25 mouse cellular contexts compared by ENCODE assay signal in genomic region chr7:49581951-49582350, GRCm38 (mm10). TPM values are rescaled to one million over a fixed set of nuclear protein-coding genes. Genes with fewer than 3 reads are reported as not detected.
DNase-seq lines count a peak whose midpoint lies in the region; ATAC-seq and TF ChIP-seq lines count a peak whose summit lies in the region.
"Had no signal": no experiment of that assay in that cellular context is flagged by ENCODE, and none has a peak within 500 bp of the region (broad histone marks: within the 10 kb centered on the region; RNA-seq: fewer than 3 reads in every experiment).

No protein-coding gene starts in this region.

- DNase-seq in lung, embryonic 14.5 days = peak; percentile 76
- no peak for DNase-seq in lung, postnatal 36 days
- DNase-seq in lung, postnatal 14 days = no peak
- DNase-seq in lung, postnatal 10 days = peak; percentile 51
- no peak for DNase-seq in lung, adult 2 months
- DNase-seq: adrenal gland, adult 8-10 months; adrenal gland, postnatal 14 days; adrenal gland, postnatal 36 days; B cell, adult 2 months; cerebellum, adult 11-12 months; cerebellum, adult 2 months; cerebellum, adult 9-10 months; cerebellum, postnatal 10 days; cerebellum, postnatal 25 days had no signal

- H3K27ac ChIP-seq in lung, embryonic 14.5 days (ENCODE audit: low read depth) = 0 out of 2 replicates have a peak overlapping the region, but pooled peaks have one; percentile 26
- peak overlapping the region; percentile 90 for H3K27ac ChIP-seq in lung, embryonic 16.5 days (ENCODE audit: low read length)
- H3K27ac ChIP-seq: embryonic facial prominence, embryonic 10.5 days; embryonic facial prominence, embryonic 12.5 days; forebrain, embryonic 13.5 days; forebrain, embryonic 15.5 days had no signal

- 56% methylated on average over 2 of the region's 2 CpGs for WGBS in lung, embryonic 14.5 days
- WGBS in lung, embryonic 16.5 days = 52% methylated on average over 2 of the region's 2 CpGs
- WGBS in lung, adult 2 months = 84% methylated on average over 2 of the region's 2 CpGs

- no peaks in the 10 kb centered on the region for H3K4me1 ChIP-seq in lung, embryonic 14.5 days (ENCODE audit: insufficient read depth)
- H3K4me1 ChIP-seq in lung, embryonic 16.5 days (replicated peaks; ENCODE audit: control insufficient read depth, insufficient read depth, low read length) = peaks cover 6% of the 10 kb centered on the region; the same call in 1 of the 2 replicates
- no peaks in the 10 kb centered on the region for H3K4me1 ChIP-seq in lung, adult 2 months (ENCODE audit: control insufficient read depth, insufficient read depth, low read length)
- H3K4me1 ChIP-seq: embryonic facial prominence, embryonic 10.5 days; embryonic facial prominence, embryonic 12.5 days; forebrain, embryonic 13.5 days; forebrain, embryonic 15.5 days had no signal

- TF ChIP-seq POLR2A in lung, adult 2 months (IDR thresholded peaks at IDR 0.05; ENCODE audit: borderline replicate concordance, extremely low read depth, low read depth, low read length) = no peak

- peaks cover 72% of the 10 kb centered on the region for H3K36me3 ChIP-seq in lung, embryonic 14.5 days (ENCODE audit: insufficient read depth)
- H3K36me3 ChIP-seq in lung, embryonic 16.5 days (ENCODE audit: control insufficient read depth, insufficient read depth, low read length) = peaks cover 10% of the 10 kb centered on the region; the same call in 1 of the 2 replicates
- H3K36me3 ChIP-seq: G1E had no signal

- H3K4me3 ChIP-seq in lung, embryonic 14.5 days (ENCODE audit: low read depth, low read length) = no peak overlapping the region
- no peak overlapping the region for H3K4me3 ChIP-seq in lung, embryonic 16.5 days (ENCODE audit: low read length)
- no peak overlapping the region for H3K4me3 ChIP-seq in lung, adult 2 months (replicated peaks; ENCODE audit: extremely low read depth, low read depth, low read length)
- H3K4me3 ChIP-seq: embryonic facial prominence, embryonic 10.5 days; embryonic facial prominence, embryonic 12.5 days; forebrain, embryonic 13.5 days; forebrain, embryonic 15.5 days had no signal

- H3K4me2 ChIP-seq in lung, embryonic 14.5 days = no peak overlapping the region
- H3K4me2 ChIP-seq in lung, embryonic 16.5 days (ENCODE audit: low read depth, low read length) = no peak overlapping the region
- H3K4me2 ChIP-seq: embryonic facial prominence, embryonic 12.5 days; forebrain, embryonic 13.5 days; forebrain, embryonic 15.5 days had no signal

- H3K27me3 ChIP-seq in lung, embryonic 14.5 days (ENCODE audit: insufficient read depth, low read length) = no peaks in the 10 kb centered on the region
- no peaks in the 10 kb centered on the region for H3K27me3 ChIP-seq in lung, embryonic 16.5 days (ENCODE audit: control insufficient read depth, insufficient read depth, low read depth, low read length)
- H3K27me3 ChIP-seq: CH12.LX; embryonic facial prominence, embryonic 12.5 days; forebrain, embryonic 13.5 days; forebrain, embryonic 15.5 days; Patski had no signal

- ATAC-seq in lung, embryonic 14.5 days (ENCODE audit: insufficient read depth) = peak; percentile 75
- peak; percentile 85 for ATAC-seq in lung, embryonic 16.5 days (ENCODE audit: low read depth)
- ATAC-seq: activated CD4-positive, CD25-positive, alpha-beta regulatory T cell, adult 4 months; CD4-positive, CD25-positive, alpha-beta regulatory T cell, adult 4 months; forebrain, embryonic 13.5 days; forebrain, embryonic 15.5 days; Patski had no signal

- no peak overlapping the region for H3K9ac ChIP-seq in lung, embryonic 14.5 days
- no peak overlapping the region for H3K9ac ChIP-seq in lung, embryonic 16.5 days (ENCODE audit: low read length)
- H3K9ac ChIP-seq: embryonic facial prominence, embryonic 12.5 days; forebrain, embryonic 13.5 days; forebrain, embryonic 15.5 days had no signal

- TF ChIP-seq CTCF in lung, embryonic 14.5 days (IDR thresholded peaks at IDR 0.05; ENCODE audit: low read depth) = no peak
- no peak for TF ChIP-seq CTCF in lung, adult 2 months (IDR thresholded peaks at IDR 0.05; ENCODE audit: insufficient read depth, low read length)

- no peaks in the 10 kb centered on the region for H3K9me3 ChIP-seq in lung, embryonic 14.5 days (ENCODE audit: low read depth, low read length)
- H3K9me3 ChIP-seq in lung, embryonic 16.5 days (ENCODE audit: control insufficient read depth, low read length) = no peaks in the 10 kb centered on the region
- H3K9me3 ChIP-seq: embryonic facial prominence, embryonic 10.5 days; embryonic facial prominence, embryonic 12.5 days; forebrain, embryonic 13.5 days; forebrain, embryonic 15.5 days had no signal

RNA-seq across cellular contexts. Expression of gene Dbx1, which starts 54.7 kb away (rescaled TPM):
- not detected in 2 replicates for polyA plus RNA-seq in lung, embryonic 14.5 days (2014; fragmentation: Nextera tagmentation; extraction: Ambion mirVana)
- not detected in 2 replicates for polyA plus RNA-seq in lung, embryonic 16.5 days (2015; fragmentation: Nextera tagmentation; extraction: Ambion mirVana)
- polyA plus RNA-seq in lung, adult 2 months (2012; rRNA removed) = not detected in 2 replicates
- polyA plus RNA-seq: activated CD4-positive, CD25-positive, alpha-beta regulatory T cell, adult 4 months; CD4-positive, CD25-positive, alpha-beta regulatory T cell, adult 4 months; cerebellum, adult 2 months; cortical plate, adult 2 months; G1E; Patski had no signal

Comparison
In these comparisons a context has a peak if more than half of its experiments do, and no peak if none do; other contexts are left out.
1. DNase-seq: peak in lung, embryonic 14.5 days (single experiment) and lung, postnatal 10 days (single experiment); none in lung, postnatal 36 days (single experiment), lung, postnatal 14 days (single experiment) and lung, adult 2 months (single experiment).